Mouse (Mus musculus) layer of hippocampus, postnatal 25 days (tissue): ENCODE results near the gene Slc38a8. TPM values are rescaled to one million over a fixed set of nuclear protein-coding genes. Genes with fewer than 3 reads are reported as not detected.

Experiments
- DNase-seq, 2 experiments: peaks; one replicate each; pipeline ENCODE4 v3.0.0; 2022; ENCODE audit warnings: mixed read lengths in 2 of 2, low spot score in 1 of 2; ENCODE audit errors: extremely low spot score in 1 of 2
- total RNA-seq, 2 experiments: library from RNA; stranded (reverse); gene quantifications; 2 replicates each; pipeline ENCODE4 v1.2.3; 2021

Gene Slc38a8
- total RNA-seq, 2 experiments from 2014 or later, result 0.23 to 0.44 TPM

- DNase-seq, result no peak
Observed at GRCm38 (mm10) chr8:119439893-119440249, 61.6 kb downstream of the Slc38a8 start.

- DNase-seq, result no peak
Observed at GRCm38 (mm10) chr8:119439424-119439823, 62.1 kb downstream of the Slc38a8 start.

- no peak for DNase-seq
Observed at GRCm38 (mm10) chr8:119438876-119439275, 62.6 kb downstream of the Slc38a8 start.

- no peak for DNase-seq
Observed at GRCm38 (mm10) chr8:119437506-119437905, 64.0 kb downstream of the Slc38a8 start.

GRCm38 (mm10) chr8:119436933-119437332 is 64.6 kb downstream of the Slc38a8 start:
- no peak for DNase-seq

- no peak for DNase-seq
Observed at GRCm38 (mm10) chr8:119436331-119436730, 65.2 kb downstream of the Slc38a8 start.

GRCm38 (mm10) chr8:119435527-119435926 is 66.0 kb downstream of the Slc38a8 start:
- no peak for DNase-seq

GRCm38 (mm10) chr8:119434569-119434968 is 66.9 kb downstream of the Slc38a8 start:
- DNase-seq, result no peak

- DNase-seq, result no peak
Observed at GRCm38 (mm10) chr8:119433582-119434174, 67.8 kb downstream of the Slc38a8 start, which contains the start of gene Osgin1. Gene Osgin1, plus strand, starts transcription at chr8:119434124.

- DNase-seq, result no peak
Observed at GRCm38 (mm10) chr8:119432372-119432771, 69.1 kb downstream of the Slc38a8 start.

GRCm38 (mm10) chr8:119430690-119431089 is 70.8 kb downstream of the Slc38a8 start:
- DNase-seq, result no peak

GRCm38 (mm10) chr8:119430250-119430649 is 71.2 kb downstream of the Slc38a8 start:
- DNase-seq, result no peak

Other genes starting within 250 kb of the Slc38a8 start
- gene Hsbp1, start 157.2 kb downstream of the Slc38a8 start, total RNA-seq, result 100 to 1,000 TPM; 364 to 405 TPM
- gene Mlycd, start 106.8 kb downstream of the Slc38a8 start, total RNA-seq, result 10 to 100 TPM; 28.7 to 30.0 TPM
- gene Osgin1, start 67.6 kb downstream of the Slc38a8 start, total RNA-seq, result under 1 TPM; 0.42 to 0.49 TPM
- 100 to 1,000 TPM; 101 to 115 TPM for gene Necab2, start 55.0 kb downstream of the Slc38a8 start, total RNA-seq
- 10 to 100 TPM; 69.2 to 78.8 TPM for gene Mbtps1, start 57.0 kb upstream of the Slc38a8 start, total RNA-seq
- 10 to 100 TPM; 42.8 to 46.7 TPM for gene Hsdl1, start 73.5 kb upstream of the Slc38a8 start, total RNA-seq
- gene Dnaaf1, start 73.5 kb upstream of the Slc38a8 start, total RNA-seq, result under 1 TPM; 0.12 to 0.22 TPM
- gene Taf1c, start 103.5 kb upstream of the Slc38a8 start, total RNA-seq, result 10 to 100 TPM; 10.5 to 11.1 TPM
- under 1 TPM in 1 of 2 experiments, not detected in 1; 0.39 TPM for gene Adad2, start 111.0 kb upstream of the Slc38a8 start, total RNA-seq
- gene Kcng4, start 134.0 kb upstream of the Slc38a8 start, total RNA-seq, result 1 to 10 TPM; 3.4 to 4.6 TPM
- gene Wfdc1, start 164.7 kb upstream of the Slc38a8 start, total RNA-seq, result 1 to 10 TPM; 6.6 to 8.4 TPM
- 1 to 10 TPM; 1.8 to 1.9 TPM for gene Atp2c2, start 198.3 kb upstream of the Slc38a8 start, total RNA-seq